Comparison of ENCODE assay signal across 24 mouse cellular contexts in the genomic region with DNA sequence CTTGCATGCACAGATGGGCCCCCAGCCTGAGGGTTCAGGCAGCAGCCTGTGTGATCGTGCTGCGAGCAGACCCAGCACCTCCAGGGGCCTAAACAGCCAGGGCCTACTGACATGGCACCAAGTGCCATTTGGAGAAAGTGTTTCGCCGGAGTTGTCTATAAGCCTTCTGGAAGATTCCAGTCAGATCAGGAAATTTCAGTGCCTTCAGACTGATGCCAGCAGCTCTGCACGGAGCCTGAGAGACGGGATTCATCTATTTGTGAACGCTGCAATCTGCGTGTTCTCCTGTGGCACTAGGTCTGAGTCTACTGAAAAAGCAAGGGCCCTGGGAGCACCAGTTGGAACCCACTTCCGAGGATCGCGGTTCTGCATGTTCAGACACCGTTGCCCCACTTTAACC. TPM values are rescaled to one million over a fixed set of nuclear protein-coding genes. Genes with fewer than 3 reads are reported as not detected.
DNase-seq lines count a peak whose midpoint lies in the region; ATAC-seq and TF ChIP-seq lines count a peak whose summit lies in the region.
"Had no signal": no experiment of that assay in that cellular context is flagged by ENCODE, and none has a peak within 500 bp of the region (broad histone marks: within the 10 kb centered on the region; RNA-seq: fewer than 3 reads in every experiment).

No protein-coding gene starts in this region.

- ATAC-seq in midbrain, postnatal 0 days (ENCODE audit: low FRiP score) = no peak
- ATAC-seq in midbrain, embryonic 16.5 days = no peak
- ATAC-seq in forebrain, embryonic 11.5 days (replicated peaks; ENCODE audit: low FRiP score) = no peak
- ATAC-seq in forebrain, embryonic 15.5 days (replicated peaks) = no peak
- ATAC-seq: intestine, embryonic 15.5 days; Patski had no signal

- no peak overlapping the region for H3K4me2 ChIP-seq in midbrain, postnatal 0 days (ENCODE audit: low read depth, low read length, poor library complexity, severe bottlenecking)
- no peak overlapping the region for H3K4me2 ChIP-seq in midbrain, embryonic 16.5 days (ENCODE audit: low read length)
- H3K4me2 ChIP-seq in forebrain, embryonic 11.5 days (ENCODE audit: low read depth, low read length, severe bottlenecking) = no peak overlapping the region
- H3K4me2 ChIP-seq in forebrain, embryonic 15.5 days (replicated peaks) = no peak overlapping the region
- H3K4me2 ChIP-seq: embryonic facial prominence, embryonic 12.5 days; heart, embryonic 15.5 days; hindbrain, embryonic 14.5 days; intestine, embryonic 15.5 days had no signal

- H3K9ac ChIP-seq in midbrain, postnatal 0 days (replicated peaks; ENCODE audit: low read length, poor library complexity, severe bottlenecking) = no peak overlapping the region
- H3K9ac ChIP-seq in midbrain, embryonic 16.5 days (ENCODE audit: low read depth, low read length) = no peak overlapping the region
- no peak overlapping the region for H3K9ac ChIP-seq in forebrain, embryonic 11.5 days (ENCODE audit: low read length)
- H3K9ac ChIP-seq in forebrain, embryonic 15.5 days (replicated peaks) = no peak overlapping the region
- H3K9ac ChIP-seq: embryonic facial prominence, embryonic 12.5 days; heart, embryonic 15.5 days; hindbrain, embryonic 14.5 days; intestine, embryonic 15.5 days had no signal

- peaks cover 10% of the 10 kb centered on the region; the same call in 1 of the 2 replicates for H3K4me1 ChIP-seq in midbrain, postnatal 0 days (ENCODE audit: insufficient read depth, low read length)
- peaks cover 26% of the 10 kb centered on the region for H3K4me1 ChIP-seq in midbrain, embryonic 16.5 days (ENCODE audit: control insufficient read depth, insufficient read depth, low read length)
- peaks cover 24% of the 10 kb centered on the region for H3K4me1 ChIP-seq in forebrain, embryonic 11.5 days (replicated peaks; ENCODE audit: control insufficient read depth, insufficient read depth, low read length)
- peaks cover 41% of the 10 kb centered on the region for H3K4me1 ChIP-seq in forebrain, embryonic 15.5 days

- H3K27ac ChIP-seq in midbrain, postnatal 0 days (ENCODE audit: low read depth, low read length) = 0 out of 2 replicates have a peak overlapping the region, but pooled peaks have one; percentile 39
- no peak overlapping the region for H3K27ac ChIP-seq in midbrain, embryonic 16.5 days (ENCODE audit: low read length)
- 0 out of 2 replicates have a peak overlapping the region, but pooled peaks have one; percentile 37 for H3K27ac ChIP-seq in forebrain, embryonic 11.5 days (ENCODE audit: low read depth, low read length)
- peak overlapping the region; percentile 92 for H3K27ac ChIP-seq in forebrain, embryonic 15.5 days (replicated peaks)
- H3K27ac ChIP-seq: embryonic facial prominence, embryonic 12.5 days; heart, embryonic 15.5 days; intestine, embryonic 15.5 days had no signal

- H3K27me3 ChIP-seq in midbrain, postnatal 0 days (ENCODE audit: insufficient read depth, low read length) = peaks cover 3% of the 10 kb centered on the region; the same call in 1 of the 2 replicates
- peaks cover 6% of the 10 kb centered on the region; the same call in 1 of the 2 replicates for H3K27me3 ChIP-seq in midbrain, embryonic 16.5 days (ENCODE audit: control insufficient read depth, insufficient read depth, low read depth, low read length)
- no peaks in the 10 kb centered on the region for H3K27me3 ChIP-seq in forebrain, embryonic 11.5 days (ENCODE audit: control insufficient read depth, insufficient read depth, low read length)
- no peaks in the 10 kb centered on the region for H3K27me3 ChIP-seq in forebrain, embryonic 15.5 days
- H3K27me3 ChIP-seq: embryonic facial prominence, embryonic 12.5 days; heart, embryonic 15.5 days; intestine, embryonic 15.5 days; Patski had no signal

- DNase-seq in midbrain, postnatal 0 days (ENCODE audit: low spot score) = no peak
- DNase-seq in forebrain, embryonic 11.5 days (ENCODE audit: low spot score) = no peak
- DNase-seq in cerebellum, adult 9-11 months = no peak
- no peak for DNase-seq in gastrocnemius, postnatal 4 days (ENCODE audit: low spot score in 2 of 2)
- DNase-seq: adrenal gland, adult 8-10 months; adrenal gland, postnatal 36 days; cerebellum, adult 11 months; cerebellum, adult 8-10 months; cerebellum, postnatal 25 days; gastrocnemius, postnatal 36 days; heart, adult 18-20 months; heart, postnatal 14 days had no signal

- TF ChIP-seq CTCF in midbrain, postnatal 0 days (IDR thresholded peaks at IDR 0.05) = no peak

- H3K36me3 ChIP-seq in midbrain, postnatal 0 days (ENCODE audit: insufficient read depth, low read length) = no peaks in the 10 kb centered on the region
- no peaks in the 10 kb centered on the region for H3K36me3 ChIP-seq in midbrain, embryonic 16.5 days (ENCODE audit: control insufficient read depth, insufficient read depth, low read length)
- H3K36me3 ChIP-seq in forebrain, embryonic 11.5 days (ENCODE audit: control insufficient read depth, insufficient read depth, low read length) = no peaks in the 10 kb centered on the region
- H3K36me3 ChIP-seq in forebrain, embryonic 15.5 days = no peaks in the 10 kb centered on the region
- H3K36me3 ChIP-seq: embryonic facial prominence, embryonic 12.5 days; heart, embryonic 10.5 days; heart, embryonic 15.5 days; intestine, embryonic 15.5 days had no signal

- WGBS in midbrain, postnatal 0 days = 89% methylated on average over 12 of the region's 12 CpGs
- 87% methylated on average over 12 of the region's 12 CpGs for WGBS in midbrain, embryonic 16.5 days
- 90% methylated on average over 12 of the region's 12 CpGs for WGBS in forebrain, embryonic 11.5 days
- 71% methylated on average over 12 of the region's 12 CpGs for WGBS in forebrain, embryonic 15.5 days

- no peaks in the 10 kb centered on the region for H3K9me3 ChIP-seq in midbrain, postnatal 0 days (ENCODE audit: low read length)
- H3K9me3 ChIP-seq in midbrain, embryonic 16.5 days (replicated peaks; ENCODE audit: control insufficient read depth, low read length, poor library complexity, severe bottlenecking) = no peaks in the 10 kb centered on the region
- H3K9me3 ChIP-seq in forebrain, embryonic 11.5 days (ENCODE audit: control insufficient read depth, low read length) = no peaks in the 10 kb centered on the region
- H3K9me3 ChIP-seq in forebrain, embryonic 15.5 days = no peaks in the 10 kb centered on the region
- H3K9me3 ChIP-seq: embryonic facial prominence, embryonic 12.5 days; heart, embryonic 10.5 days; heart, embryonic 15.5 days; intestine, embryonic 15.5 days had no signal

- no peak overlapping the region for H3K4me3 ChIP-seq in midbrain, postnatal 0 days (ENCODE audit: low read depth, low read length)
- no peak overlapping the region for H3K4me3 ChIP-seq in midbrain, embryonic 16.5 days (ENCODE audit: low read depth, low read length)
- H3K4me3 ChIP-seq in forebrain, embryonic 11.5 days (ENCODE audit: low read depth, low read length) = no peak overlapping the region
- no peak overlapping the region for H3K4me3 ChIP-seq in forebrain, embryonic 15.5 days
- H3K4me3 ChIP-seq: embryonic facial prominence, embryonic 12.5 days; heart, embryonic 10.5 days; heart, embryonic 15.5 days; intestine, embryonic 15.5 days had no signal

RNA-seq across cellular contexts. Expression of a gene that starts 23.8 kb away (rescaled TPM):
- 118 and 132 TPM in 2 replicates for total RNA-seq in midbrain, postnatal 0 days (2014; rRNA removed)
- polyA plus RNA-seq in midbrain, postnatal 0 days (2015; fragmentation: Nextera tagmentation; extraction: Ambion mirVana) = 124 and 126 TPM in 2 replicates
- polyA plus RNA-seq in midbrain, embryonic 16.5 days (2015; fragmentation: Nextera tagmentation; extraction: Ambion mirVana) = 96.8 and 100 TPM in 2 replicates
- 3.1 and 3.4 TPM in 2 replicates for polyA plus RNA-seq in forebrain, embryonic 11.5 days (2014; fragmentation: Nextera tagmentation; extraction: Ambion mirVana)
- 48.4 and 51.6 TPM in 2 replicates for polyA plus RNA-seq in forebrain, embryonic 15.5 days (2015; fragmentation: Nextera tagmentation; extraction: Ambion mirVana)
- under 1 TPM; 0.15 to 0.26 TPM for total RNA-seq in gastrocnemius, postnatal 4 days (2021)
- total RNA-seq: CH12.LX; gastrocnemius, adult 8-10 months; gastrocnemius, postnatal 36 days; heart, postnatal 14 days; hematopoietic stem cell, adult 5-6 weeks had no signal

RNA-seq across cellular contexts. Expression of a gene that starts 48.3 kb away (rescaled TPM):
- total RNA-seq in midbrain, postnatal 0 days (2014; rRNA removed) = 3.6 and 3.7 TPM in 2 replicates
- polyA plus RNA-seq in midbrain, postnatal 0 days (2015; fragmentation: Nextera tagmentation; extraction: Ambion mirVana) = 1.3 TPM in 2 replicates
- polyA plus RNA-seq in midbrain, embryonic 16.5 days (2015; fragmentation: Nextera tagmentation; extraction: Ambion mirVana) = 0.53 and 0.67 TPM in 2 replicates
- polyA plus RNA-seq in forebrain, embryonic 11.5 days (2014; fragmentation: Nextera tagmentation; extraction: Ambion mirVana) = 1.6 and 2.4 TPM in 2 replicates
- 3.0 and 3.9 TPM in 2 replicates for polyA plus RNA-seq in forebrain, embryonic 15.5 days (2015; fragmentation: Nextera tagmentation; extraction: Ambion mirVana)
- 10 to 100 TPM; 21.2 to 24.0 TPM for total RNA-seq in gastrocnemius, postnatal 4 days (2021)

RNA-seq across cellular contexts. Expression of a gene that starts 51.1 kb away (rescaled TPM):
- 0.05 TPM in 1 of 2 replicates, not detected in the other for total RNA-seq in midbrain, postnatal 0 days (2014; rRNA removed)
- 0.05 TPM in 1 of 2 replicates, not detected in the other for polyA plus RNA-seq in midbrain, postnatal 0 days (2015; fragmentation: Nextera tagmentation; extraction: Ambion mirVana)
- polyA plus RNA-seq in midbrain, embryonic 16.5 days (2015; fragmentation: Nextera tagmentation; extraction: Ambion mirVana) = 0.16 and 0.17 TPM in 2 replicates
- 0.13 TPM in 1 of 2 replicates, not detected in the other for polyA plus RNA-seq in forebrain, embryonic 11.5 days (2014; fragmentation: Nextera tagmentation; extraction: Ambion mirVana)
- 0.14 and 0.22 TPM in 2 replicates for polyA plus RNA-seq in forebrain, embryonic 15.5 days (2015; fragmentation: Nextera tagmentation; extraction: Ambion mirVana)
- 1 to 10 TPM; 4.6 to 8.3 TPM for total RNA-seq in gastrocnemius, postnatal 4 days (2021)
- total RNA-seq: CH12.LX; hematopoietic stem cell, adult 5-6 weeks had no signal
- polyA plus RNA-seq: cortical plate, adult 2 months; embryonic facial prominence, embryonic 12.5 days had no signal

Comparison
In these comparisons a context has a peak if more than half of its experiments do, and no peak if none do; other contexts are left out.
1. RNA of a gene that starts 23.8 kb away (polyA plus RNA-seq): 124 to 126 TPM in midbrain, postnatal 0 days, 96.8 to 100 TPM in midbrain, embryonic 16.5 days and 48.4 to 51.6 TPM in forebrain, embryonic 15.5 days; 3.1 to 3.4 TPM in forebrain, embryonic 11.5 days; every median in the first group is over 10 times any median in the second.